Mouse (Mus musculus) hindbrain, embryonic 11.5 days (tissue): ENCODE data around the gene Pm20d1. TPM values are rescaled to one million over a fixed set of nuclear protein-coding genes. Genes with fewer than 3 reads are reported as not detected.
"Not testable (repeated sequence)": the region's sequence is repeated elsewhere in the genome, so short reads cannot be mapped to it uniquely, and the experiment has no call there.

Source experiments
- ATAC-seq: fragments of 200-750 bp; cut with Nextera tagmentation; 2 replicates; pipeline ENCODE4 v1.8.0; 2017; ENCODE audit warnings: mild to moderate bottlenecking, moderate TSS enrichment, moderate library complexity; ENCODE audit not compliant: low FRiP score
- DNase-seq: peaks from one replicate; pipeline ENCODE4 v3.0.0-alpha.2; 2015; ENCODE audit warnings: low spot score
- H3K27ac ChIP-seq: fragments of 300-500 bp; sonication (generic); 2 replicates; pipeline ENCODE4 v1.5.1; 2014; ENCODE audit warnings: mild to moderate bottlenecking, low read depth, low read length
- H3K27me3 ChIP-seq: fragments of 300-500 bp; sonication (generic); 2 replicates; pipeline ENCODE4 v1.6.1; 2014; ENCODE audit warnings: mild to moderate bottlenecking, low read length, moderate library complexity, mixed read lengths; ENCODE audit not compliant: control insufficient read depth, insufficient read depth
- H3K36me3 ChIP-seq: fragments of 300-500 bp; sonication (generic); 2 replicates; pipeline ENCODE4 v1.6.1; 2014; ENCODE audit warnings: mild to moderate bottlenecking, low read length, moderate library complexity, mixed read lengths; ENCODE audit not compliant: control insufficient read depth, insufficient read depth
- H3K4me1 ChIP-seq: fragments of 300-500 bp; sonication (generic); replicated peaks from 2 replicates; pipeline ENCODE4 v1.6.1; 2014; ENCODE audit warnings: low read length, mixed read lengths; ENCODE audit not compliant: control insufficient read depth, insufficient read depth
- H3K4me2 ChIP-seq: fragments of 300-500 bp; sonication (generic); replicated peaks from 2 replicates; pipeline ENCODE4 v1.6.1; 2014; ENCODE audit warnings: mild to moderate bottlenecking, low read depth, low read length
- H3K4me3 ChIP-seq: fragments of 300-500 bp; sonication (generic); 2 replicates; pipeline ENCODE4 v1.5.1; 2014; ENCODE audit warnings: low read depth, low read length
- H3K9ac ChIP-seq: fragments of 300-500 bp; sonication (generic); 2 replicates; pipeline ENCODE4 v1.6.1; 2014; ENCODE audit warnings: low read depth, low read length
- H3K9me3 ChIP-seq: fragments of 300-500 bp; sonication (generic); 2 replicates; pipeline ENCODE4 v1.6.1; 2016; ENCODE audit warnings: low read length; ENCODE audit not compliant: control insufficient read depth
- WGBS: fragments of 180-500 bp; shearing (Covaris S2); extraction: QIAGEN DNeasy Blood & Tissue Kit; methylation state at CpG from one replicate; pipeline ENCODE4 v1.1.7; 2014; 5-methylcytosine and 5-hydroxymethylcytosine counted together
- polyA plus RNA-seq: library from polyadenylated mRNA; unstranded; fragments of >200 nt; fragmentation: Nextera tagmentation; extraction: Ambion mirVana; gene quantifications from 2 replicates; pipeline ENCODE4 v1.2.1, GENCODE M21; 2014

Pm20d1 gene
- polyA plus RNA-seq, 1 experiment from 2014 or later: 1.5 TPM

- Histone ChIP-seq H3K4me3 (no peak overlapping the region), H3K4me1 (no peaks in the 10 kb centered on the region), H3K9ac (no peak overlapping the region), H3K27ac (no peak overlapping the region), H3K4me2 (no peak overlapping the region), H3K27me3 (no peaks in the 10 kb centered on the region), H3K9me3 (no peaks in the 10 kb centered on the region), H3K36me3 (no peaks in the 10 kb centered on the region)
- WGBS: 84% methylated on average over 1 of the region's 1 CpGs
- DNase-seq: no peak
- no peak for ATAC-seq
Measured at GRCm38 (mm10) chr1:131808986-131809385, 11.8 kb downstream of the Pm20d1 start.

GRCm38 (mm10) chr1:131809651-131810050 lies 12.5 kb downstream of the Pm20d1 start:
- H3K27me3 ChIP-seq: no peaks in the 10 kb centered on the region
- ATAC-seq: no peak
- no peak overlapping the region for H3K27ac ChIP-seq
- H3K4me1 ChIP-seq: no peaks in the 10 kb centered on the region
- H3K4me3 ChIP-seq: no peak overlapping the region
- no peaks in the 10 kb centered on the region for H3K36me3 ChIP-seq
- WGBS: 75% methylated on average over 2 of the region's 2 CpGs
- H3K4me2 ChIP-seq: no peak overlapping the region
- H3K9me3 ChIP-seq: no peaks in the 10 kb centered on the region
- no peak for DNase-seq
- H3K9ac ChIP-seq: no peak overlapping the region

- Histone ChIP-seq H3K27ac (no peak overlapping the region), H3K9me3 (no peaks in the 10 kb centered on the region), H3K4me3 (no peak overlapping the region), H3K9ac (no peak overlapping the region), H3K27me3 (no peaks in the 10 kb centered on the region), H3K36me3 (no peaks in the 10 kb centered on the region), H3K4me2 (no peak overlapping the region), H3K4me1 (no peaks in the 10 kb centered on the region)
- WGBS: 86% methylated on average over 1 of the region's 1 CpGs
- no peak for DNase-seq
- no peak for ATAC-seq
Measured at GRCm38 (mm10) chr1:131811393-131811792, 14.2 kb downstream of the Pm20d1 start.

- Histone ChIP-seq H3K27ac (no peak overlapping the region), H3K9ac (no peak overlapping the region), H3K36me3 (no peaks in the 10 kb centered on the region), H3K4me1 (no peaks in the 10 kb centered on the region), H3K4me2 (no peak overlapping the region), H3K9me3 (no peaks in the 10 kb centered on the region), H3K4me3 (no peak overlapping the region), H3K27me3 (no peaks in the 10 kb centered on the region)
- WGBS: 76% methylated on average over 9 of the region's 9 CpGs
- DNase-seq (no peak), ATAC-seq (no peak)
Measured at GRCm38 (mm10) chr1:131812006-131812405, 14.8 kb downstream of the Pm20d1 start.

GRCm38 (mm10) chr1:131812631-131813295 lies 15.6 kb downstream of the Pm20d1 start:
- no peak overlapping the region for H3K4me3 ChIP-seq
- DNase-seq (no peak), ATAC-seq (no peak)
- no peaks in the 10 kb centered on the region for H3K9me3 ChIP-seq
- 94% methylated on average over 9 of the region's 9 CpGs for WGBS
- H3K9ac ChIP-seq: no peak overlapping the region
- H3K27ac ChIP-seq: no peak overlapping the region
- H3K4me2 ChIP-seq: no peak overlapping the region
- no peaks in the 10 kb centered on the region for H3K27me3 ChIP-seq
- H3K4me1 ChIP-seq: no peaks in the 10 kb centered on the region
- H3K36me3 ChIP-seq: no peaks in the 10 kb centered on the region

- Histone ChIP-seq H3K4me1 (no peaks in the 10 kb centered on the region), H3K9me3 (no peaks in the 10 kb centered on the region), H3K27ac (no peak overlapping the region), H3K4me2 (no peak overlapping the region), H3K36me3 (no peaks in the 10 kb centered on the region), H3K27me3 (no peaks in the 10 kb centered on the region), H3K9ac (no peak overlapping the region), H3K4me3 (no peak overlapping the region)
- DNase-seq: no peak
- no peak for ATAC-seq
- WGBS: 91% methylated on average over 4 of the region's 4 CpGs
Measured at GRCm38 (mm10) chr1:131813731-131814130, 16.6 kb downstream of the Pm20d1 start.

GRCm38 (mm10) chr1:131814191-131814590 lies 17.0 kb downstream of the Pm20d1 start:
- H3K4me3 ChIP-seq: no peak overlapping the region
- no peaks in the 10 kb centered on the region for H3K4me1 ChIP-seq
- ATAC-seq (no peak), DNase-seq (no peak)
- no peak overlapping the region for H3K27ac ChIP-seq
- no peaks in the 10 kb centered on the region for H3K9me3 ChIP-seq
- no peak overlapping the region for H3K4me2 ChIP-seq
- WGBS: 90% methylated on average over 3 of the region's 3 CpGs
- no peak overlapping the region for H3K9ac ChIP-seq
- H3K27me3 ChIP-seq: no peaks in the 10 kb centered on the region
- no peaks in the 10 kb centered on the region for H3K36me3 ChIP-seq

- H3K9ac ChIP-seq: no peak overlapping the region
- H3K27me3 ChIP-seq: no peaks in the 10 kb centered on the region
- H3K9me3 ChIP-seq: no peaks in the 10 kb centered on the region
- no peak overlapping the region for H3K4me3 ChIP-seq
- no peak overlapping the region for H3K4me2 ChIP-seq
- 82% methylated on average over 6 of the region's 6 CpGs for WGBS
- ATAC-seq (no peak), DNase-seq (no peak)
- no peaks in the 10 kb centered on the region for H3K36me3 ChIP-seq
- no peak overlapping the region for H3K27ac ChIP-seq
- no peaks in the 10 kb centered on the region for H3K4me1 ChIP-seq
Measured at GRCm38 (mm10) chr1:131816886-131817285, 19.7 kb downstream of the Pm20d1 start.

- H3K4me2 ChIP-seq, H3K36me3 ChIP-seq, DNase-seq, H3K9ac ChIP-seq, H3K4me3 ChIP-seq, H3K4me1 ChIP-seq, H3K27me3 ChIP-seq, H3K27ac ChIP-seq, H3K9me3 ChIP-seq, ATAC-seq: not testable (repeated sequence)
- WGBS: 78% methylated on average over 8 of the region's 9 CpGs
Measured at GRCm38 (mm10) chr1:131820353-131820752, 23.2 kb downstream of the Pm20d1 start.
